Mouse (Mus musculus): ENCODE measurements around the gene Ndufv3.

GRCm38 (mm10) chr17:31557124-31557880 lies 37.4 kb downstream of the Ndufv3 start:
- TF ChIP-seq CTCF (IDR thresholded peaks at IDR 0.05; ENCODE audit: borderline replicate concordance, insufficient read depth, low read length) (no peak), POLR2A (IDR thresholded peaks at IDR 0.05; ENCODE audit: low read depth, low read length) (no peak)
